Mouse (Mus musculus): ENCODE data around the gene Frem3. TPM values are rescaled to one million over a fixed set of nuclear protein-coding genes. Genes with fewer than 3 reads are reported as not detected.

The Frem3 gene
- total and polyA plus RNA-seq, 2 experiments, result under 0.01 TPM; not detected in 1

DNA sequence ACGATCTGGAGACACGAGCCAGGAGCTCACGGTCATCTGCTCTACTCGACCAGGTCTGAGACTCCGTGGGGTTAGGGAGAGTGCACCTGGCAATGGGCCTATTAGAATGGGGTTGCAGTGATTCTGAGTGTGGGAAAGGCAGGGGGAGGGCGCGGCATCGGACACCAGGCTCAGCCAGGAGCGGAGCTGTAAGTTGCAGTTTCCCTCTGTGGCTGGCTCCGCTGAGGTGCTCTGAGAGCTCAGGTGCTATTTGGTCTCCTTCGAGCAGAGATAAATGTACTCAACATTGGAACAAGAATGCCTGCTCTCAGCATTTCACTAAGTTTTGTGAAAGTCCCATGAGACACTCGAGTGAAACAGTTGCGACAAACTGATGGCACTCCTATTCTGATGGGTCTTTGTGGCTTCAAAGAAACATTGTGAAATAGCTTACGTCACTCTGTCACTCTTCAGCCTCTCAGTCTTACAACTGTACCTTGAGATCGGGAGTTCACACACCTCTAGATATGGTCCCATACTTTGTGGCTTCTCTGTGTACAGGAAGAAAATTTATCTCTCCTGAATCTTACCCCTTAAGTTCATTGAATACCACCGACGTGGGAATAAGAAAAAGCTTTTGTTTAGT lies 58.5 kb downstream of the Frem3 start:
- H3K4me3 ChIP-seq (ENCODE audit: insufficient read depth, low read depth, low read length), result peak overlapping the region; percentile 33; the same call in 1 of the 2 replicates
- H3K79me2 ChIP-seq (ENCODE audit: control insufficient read depth, insufficient read depth, low read length), result no peaks in the 10 kb centered on the region
- no peaks in the 10 kb centered on the region for H3K27me3 ChIP-seq (ENCODE audit: control insufficient read depth, insufficient read depth, low read length)
- no peaks in the 10 kb centered on the region for H3K36me3 ChIP-seq (ENCODE audit: control insufficient read depth, insufficient read depth, low read length)
- H3K9ac ChIP-seq (ENCODE audit: low read depth, low read length), result peak overlapping the region; percentile 29; the same call in 1 of the 2 replicates
- no peak overlapping the region for H3K27ac ChIP-seq (replicated peaks; ENCODE audit: insufficient read depth, low read depth, low read length)
- no peak for DNase-seq (ENCODE audit: extremely low read depth, low read depth, low spot score)
- WGBS, result 58% methylated on average over 17 of the region's 17 CpGs
- H3K4me1 ChIP-seq (ENCODE audit: control insufficient read depth, insufficient read depth, low read length), result no peaks in the 10 kb centered on the region
- no peak for TF ChIP-seq POLR2A (IDR thresholded peaks at IDR 0.05; ENCODE audit: extremely low read depth, insufficient read depth, low read length)
- TF ChIP-seq CTCF (IDR thresholded peaks at IDR 0.05; ENCODE audit: low read depth, low read length), result no peak

GRCm38 (mm10) chr8:80682594-80682993 lies 71.7 kb downstream of the Frem3 start:
- no peak overlapping the region for H3K27ac ChIP-seq (replicated peaks; ENCODE audit: insufficient read depth, low read depth, low read length)
- DNase-seq (ENCODE audit: extremely low read depth, low read depth, low spot score), result no peak
- H3K36me3 ChIP-seq (ENCODE audit: control insufficient read depth, insufficient read depth, low read length), result no peaks in the 10 kb centered on the region
- H3K79me2 ChIP-seq (ENCODE audit: control insufficient read depth, insufficient read depth, low read length), result no peaks in the 10 kb centered on the region
- H3K4me3 ChIP-seq (ENCODE audit: insufficient read depth, low read depth, low read length), result no peak overlapping the region
- no peaks in the 10 kb centered on the region for H3K4me1 ChIP-seq (ENCODE audit: control insufficient read depth, insufficient read depth, low read length)
- 82% methylated on average over 5 of the region's 5 CpGs for WGBS
- no peaks in the 10 kb centered on the region for H3K27me3 ChIP-seq (ENCODE audit: control insufficient read depth, insufficient read depth, low read length)
- no peak for TF ChIP-seq CTCF (IDR thresholded peaks at IDR 0.05; ENCODE audit: low read depth, low read length)
- no peak for TF ChIP-seq POLR2A (IDR thresholded peaks at IDR 0.05; ENCODE audit: extremely low read depth, insufficient read depth, low read length)
- H3K9ac ChIP-seq (ENCODE audit: low read depth, low read length), result no peak overlapping the region

GRCm38 (mm10) chr8:80683756-80684335 lies 73.0 kb downstream of the Frem3 start:
- no peak overlapping the region for H3K9ac ChIP-seq (ENCODE audit: low read depth, low read length)
- no peak for DNase-seq (ENCODE audit: extremely low read depth, low read depth, low spot score)
- WGBS, result 44% methylated on average over 5 of the region's 5 CpGs
- TF ChIP-seq CTCF (IDR thresholded peaks at IDR 0.05; ENCODE audit: low read depth, low read length) (no peak), POLR2A (IDR thresholded peaks at IDR 0.05; ENCODE audit: extremely low read depth, insufficient read depth, low read length) (no peak)
- H3K4me1 ChIP-seq (ENCODE audit: control insufficient read depth, insufficient read depth, low read length), result no peaks in the 10 kb centered on the region
- H3K27me3 ChIP-seq (ENCODE audit: control insufficient read depth, insufficient read depth, low read length), result no peaks in the 10 kb centered on the region
- no peaks in the 10 kb centered on the region for H3K36me3 ChIP-seq (ENCODE audit: control insufficient read depth, insufficient read depth, low read length)
- no peak overlapping the region for H3K4me3 ChIP-seq (ENCODE audit: insufficient read depth, low read depth, low read length)
- no peaks in the 10 kb centered on the region for H3K79me2 ChIP-seq (ENCODE audit: control insufficient read depth, insufficient read depth, low read length)
- H3K27ac ChIP-seq (replicated peaks; ENCODE audit: insufficient read depth, low read depth, low read length), result no peak overlapping the region

GRCm38 (mm10) chr8:80688141-80688540 lies 77.3 kb downstream of the Frem3 start:
- no peak overlapping the region for H3K9ac ChIP-seq (ENCODE audit: low read depth, low read length)
- H3K27me3 ChIP-seq (ENCODE audit: control insufficient read depth, insufficient read depth, low read length), result no peaks in the 10 kb centered on the region
- TF ChIP-seq CTCF (IDR thresholded peaks at IDR 0.05; ENCODE audit: low read depth, low read length) (peak; percentile 84), POLR2A (IDR thresholded peaks at IDR 0.05; ENCODE audit: extremely low read depth, insufficient read depth, low read length) (no peak)
- H3K79me2 ChIP-seq (ENCODE audit: control insufficient read depth, insufficient read depth, low read length), result no peaks in the 10 kb centered on the region
- DNase-seq (ENCODE audit: extremely low read depth, low read depth, low spot score), result peak; percentile 27
- H3K27ac ChIP-seq (replicated peaks; ENCODE audit: insufficient read depth, low read depth, low read length), result no peak overlapping the region
- WGBS, result 31% methylated on average over 4 of the region's 4 CpGs
- H3K36me3 ChIP-seq (ENCODE audit: control insufficient read depth, insufficient read depth, low read length), result no peaks in the 10 kb centered on the region
- H3K4me1 ChIP-seq (ENCODE audit: control insufficient read depth, insufficient read depth, low read length), result no peaks in the 10 kb centered on the region
- H3K4me3 ChIP-seq (ENCODE audit: insufficient read depth, low read depth, low read length), result no peak overlapping the region

DNA sequence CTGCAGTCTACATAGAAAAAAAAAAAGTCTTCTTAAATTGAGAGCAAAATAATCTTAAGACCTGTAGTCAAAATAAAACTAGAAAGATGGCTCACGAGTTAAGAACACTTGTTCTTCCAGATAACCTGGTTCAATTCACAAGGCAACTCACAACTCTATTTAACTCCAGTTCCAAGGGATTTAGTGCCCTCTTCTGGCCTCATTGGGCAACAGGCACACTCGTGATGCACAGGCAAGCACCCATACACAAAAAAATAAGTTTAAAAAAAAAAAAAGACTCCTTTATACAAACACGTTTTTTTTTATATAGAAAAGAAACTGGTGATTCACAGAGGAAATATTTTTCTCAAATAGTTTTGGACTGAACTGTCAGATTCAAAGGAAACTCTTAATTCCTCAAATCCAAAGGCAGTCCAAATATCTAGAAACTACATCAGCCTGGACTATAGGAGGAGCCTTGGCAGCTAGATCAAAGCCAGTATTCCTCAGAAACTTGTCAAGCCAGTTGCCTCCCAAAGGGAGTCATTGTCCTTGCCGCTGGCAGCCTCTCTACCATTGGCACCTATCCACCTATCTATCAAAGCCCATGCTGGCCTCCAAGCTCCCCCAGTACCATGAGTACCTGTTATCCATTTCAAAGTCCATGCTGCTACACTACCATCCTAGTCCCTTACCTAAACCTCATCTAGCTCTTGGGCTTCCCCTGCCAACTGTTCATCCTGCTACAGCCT lies 100.0 kb downstream of the Frem3 start:
- Histone ChIP-seq H3K27ac (replicated peaks; ENCODE audit: insufficient read depth, low read depth, low read length) (no peak overlapping the region), H3K27me3 (ENCODE audit: control insufficient read depth, insufficient read depth, low read length) (no peaks in the 10 kb centered on the region), H3K9ac (ENCODE audit: low read depth, low read length) (no peak overlapping the region), H3K79me2 (ENCODE audit: control insufficient read depth, insufficient read depth, low read length) (no peaks in the 10 kb centered on the region), H3K4me1 (ENCODE audit: control insufficient read depth, insufficient read depth, low read length) (no peaks in the 10 kb centered on the region), H3K4me3 (ENCODE audit: insufficient read depth, low read depth, low read length) (no peak overlapping the region), H3K36me3 (ENCODE audit: control insufficient read depth, insufficient read depth, low read length) (peaks cover 50% of the 10 kb centered on the region)
- WGBS, result 66% methylated on average over 4 of the region's 4 CpGs
- TF ChIP-seq POLR2A (IDR thresholded peaks at IDR 0.05; ENCODE audit: extremely low read depth, insufficient read depth, low read length) (no peak), CTCF (IDR thresholded peaks at IDR 0.05; ENCODE audit: low read depth, low read length) (peak; percentile 17; the same call in 1 of the 2 replicates)
- DNase-seq (ENCODE audit: extremely low read depth, low read depth, low spot score), result peak; percentile 57

All from liver, adult 2 months (tissue).